Mouse (Mus musculus): ENCODE data around the gene Qser1.

DNA sequence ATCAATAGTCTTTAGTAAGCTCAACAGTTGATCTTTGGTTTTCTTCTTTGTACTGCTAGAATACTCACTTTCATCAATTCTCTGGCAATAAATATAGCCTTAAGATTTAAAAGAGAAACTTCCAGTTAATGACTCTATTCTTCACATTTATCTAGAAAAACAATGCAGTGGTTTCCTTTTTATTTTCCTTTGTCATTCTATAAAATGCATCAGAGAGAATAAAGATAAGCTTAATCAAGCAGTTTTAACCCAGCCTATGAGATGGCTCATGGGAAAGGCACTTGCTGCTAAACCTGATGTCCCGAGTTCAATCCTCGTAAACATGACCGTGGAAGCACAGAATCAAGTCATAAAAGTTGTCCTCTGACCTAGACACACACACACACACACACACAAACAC lies 94.5 kb downstream of the Qser1 start:
- no peak for TF ChIP-seq CTCF (IDR thresholded peaks at IDR 0.05)
- TF ChIP-seq POLR2A (IDR thresholded peaks at IDR 0.05; ENCODE audit: insufficient read depth, low read depth, low read length), result no peak
- TF ChIP-seq EP300 (IDR thresholded peaks at IDR 0.05; ENCODE audit: insufficient read depth, low read depth, low read length), result no peak

Data from heart, adult 2 months (tissue).